Mouse (Mus musculus): Measurements from ENCODE around the gene Evx2.
A peak's percentile ranks its signal among the peaks of the same experiment; 100 is the strongest.

GRCm38 (mm10) chr2:74704999-74705466 is 45.7 kb upstream of the Evx2 start:
- TF ChIP-seq ZKSCAN1 (IDR thresholded peaks at IDR 0.05; ENCODE audit: low read depth, low read length) (no peak), POLR2A (IDR thresholded peaks at IDR 0.05; ENCODE audit: control insufficient read depth in 1 of 2, insufficient read depth in 1 of 2, low read depth in 1 of 2, low read length in 2 of 2, poor library complexity in 1 of 2) (peak in 1 of 2 experiments; percentile 52; a peak in 1 of 4 replicates), CTCF (IDR thresholded peaks at IDR 0.05 in 2 of 3, conservative IDR thresholded peaks at IDR 0.05 in 1 of 3; ENCODE audit: control insufficient read depth in 1 of 3, insufficient read depth in 1 of 3, low read depth in 2 of 3, low read length in 3 of 3, poor library complexity in 1 of 3, severe bottlenecking in 1 of 3) (no peak), CHD2 (IDR thresholded peaks at IDR 0.05; ENCODE audit: low read length) (no peak), ELF1 (IDR thresholded peaks at IDR 0.05; ENCODE audit: low read depth, low read length) (no peak), JUND (IDR thresholded peaks at IDR 0.05; ENCODE audit: low read depth, low read length) (no peak)
